Mouse (Mus musculus) stomach, embryonic 16.5 days (tissue): ENCODE measurements around the gene Gnas. TPM values are rescaled to one million over a fixed set of nuclear protein-coding genes. Genes with fewer than 3 reads are reported as not detected.
"Not testable (repeated sequence)": the region's sequence is repeated elsewhere in the genome, so short reads cannot be mapped to it uniquely, and the experiment has no call there.

ENCODE experiments used
- ATAC-seq: fragments of 200-750 bp; cut with Nextera tagmentation; 2 replicates; pipeline ENCODE4 v1.8.0; 2017; ENCODE audit warnings: moderate number of reproducible peaks, moderate TSS enrichment; ENCODE audit not compliant: insufficient read depth, low FRiP score
- H3K27ac ChIP-seq: fragments of 300-500 bp; sonication (generic); 2 replicates; pipeline ENCODE4 v1.5.1; 2014; ENCODE audit warnings: low read length
- H3K27me3 ChIP-seq: fragments of 300-500 bp; sonication (generic); 2 replicates; pipeline ENCODE4 v1.6.1; 2014; ENCODE audit warnings: low read length, control low read depth, mixed read lengths; ENCODE audit not compliant: control insufficient read depth, insufficient read depth
- H3K36me3 ChIP-seq: fragments of 300-500 bp; sonication (generic); 2 replicates; pipeline ENCODE4 v1.6.1; 2014; ENCODE audit warnings: low read length; ENCODE audit not compliant: control insufficient read depth, insufficient read depth
- H3K4me1 ChIP-seq: fragments of 300-500 bp; sonication (generic); 2 replicates; pipeline ENCODE4 v1.6.1; 2014; ENCODE audit warnings: low read length, control low read depth, mixed read lengths; ENCODE audit not compliant: control insufficient read depth, insufficient read depth
- H3K4me2 ChIP-seq: fragments of 300-500 bp; sonication (generic); 2 replicates; pipeline ENCODE4 v1.6.1; 2014; ENCODE audit warnings: low read depth, low read length, mixed read lengths
- H3K4me3 ChIP-seq: fragments of 300-500 bp; sonication (generic); replicated peaks from 2 replicates; pipeline ENCODE4 v1.5.1; 2014; ENCODE audit warnings: mild to moderate bottlenecking, low read length
- H3K9ac ChIP-seq: fragments of 300-500 bp; sonication (generic); 2 replicates; pipeline ENCODE4 v1.6.1; 2014; ENCODE audit warnings: low read length
- H3K9me3 ChIP-seq: fragments of 300-500 bp; sonication (generic); replicated peaks from 2 replicates; pipeline ENCODE4 v1.6.1; 2016; ENCODE audit warnings: low read length, control low read depth; ENCODE audit not compliant: control insufficient read depth
- WGBS: fragments of 180-500 bp; shearing (Covaris S2); extraction: QIAGEN DNeasy Blood & Tissue Kit; methylation state at CpG from one replicate; pipeline ENCODE4 v1.1.7; 2014; 5-methylcytosine and 5-hydroxymethylcytosine counted together
- polyA plus RNA-seq: library from polyadenylated mRNA; unstranded; fragments of >200 nt; fragmentation: Nextera tagmentation; extraction: Ambion mirVana; gene quantifications from 2 replicates; pipeline ENCODE4 v1.2.1, GENCODE M21; 2015

Gene Gnas
- polyA plus RNA-seq, 1 experiment from 2014 or later: 721 TPM

DNA sequence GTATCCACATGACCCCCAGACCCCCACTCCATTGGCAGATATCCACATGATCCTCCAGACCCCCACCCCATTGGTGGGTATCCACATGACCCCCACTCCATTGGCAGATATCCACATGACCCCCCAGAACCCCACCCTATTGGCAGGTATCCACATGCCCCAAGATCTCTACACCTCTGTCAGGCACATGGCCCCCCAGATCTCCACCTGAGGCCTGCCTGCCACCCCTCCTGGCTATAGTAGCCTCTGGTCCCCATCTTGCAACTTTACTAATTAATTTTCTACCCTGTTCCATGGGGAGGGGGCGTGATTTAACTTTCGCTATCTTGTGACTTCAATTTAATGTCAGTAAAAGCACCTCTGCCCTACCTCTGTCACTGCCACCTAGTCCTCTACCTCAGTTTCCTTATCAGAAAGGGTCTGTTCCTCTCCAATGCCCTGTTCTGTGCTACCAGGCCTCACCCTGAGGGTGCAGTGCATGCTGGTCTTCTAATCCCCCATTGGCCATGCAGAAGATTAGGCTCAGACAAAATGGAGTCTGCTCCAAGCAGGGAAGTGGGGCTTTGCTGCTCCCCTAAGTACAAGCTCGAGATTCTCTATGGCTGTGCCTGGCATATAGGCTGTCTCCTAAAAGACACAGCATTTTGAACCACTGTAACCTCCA lies 56.2 kb downstream of the Gnas start:
- Histone ChIP-seq H3K9me3 (no peaks in the 10 kb centered on the region), H3K36me3 (peaks cover 8% of the 10 kb centered on the region), H3K4me1 (peaks cover 66% of the 10 kb centered on the region), H3K27ac (no peak overlapping the region), H3K27me3 (no peaks in the 10 kb centered on the region), H3K9ac (no peak overlapping the region), H3K4me3 (no peak overlapping the region), H3K4me2 (no peak overlapping the region)
- WGBS: 85% methylated on average over 3 of the region's 3 CpGs
- ATAC-seq: no peak

DNA sequence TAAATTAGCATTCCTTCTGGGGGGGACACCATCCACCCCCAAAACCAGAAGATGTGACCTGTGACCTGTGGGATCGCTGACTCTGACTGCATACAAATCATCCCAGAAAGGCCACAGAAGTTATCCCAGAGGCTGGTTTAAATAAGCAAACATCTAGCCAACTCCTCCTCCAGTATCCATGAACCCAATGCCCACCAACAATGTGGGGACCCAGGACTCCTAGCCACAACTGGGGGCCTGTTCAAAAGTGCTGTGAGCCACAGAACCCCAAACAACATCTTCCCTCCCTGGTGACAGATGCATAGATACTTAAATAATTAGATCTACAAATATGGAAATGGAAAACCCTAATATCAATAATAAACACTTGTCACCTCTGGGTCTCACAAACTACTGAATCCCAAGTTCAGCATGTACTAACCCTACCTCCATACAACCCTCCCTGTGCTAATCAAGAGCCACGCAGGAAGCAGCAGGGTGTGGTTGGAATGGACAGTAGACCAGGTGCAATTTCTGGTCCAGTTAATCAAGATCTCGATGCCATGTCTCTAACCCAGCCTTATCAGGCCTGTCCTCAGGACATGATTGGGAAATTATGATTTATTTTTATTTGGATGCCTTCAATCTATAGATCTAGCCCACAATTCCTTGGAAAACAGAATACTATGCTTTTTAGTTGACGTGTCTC lies 56.9 kb downstream of the Gnas start:
- Histone ChIP-seq H3K36me3 (peaks cover 15% of the 10 kb centered on the region), H3K9ac (no peak overlapping the region), H3K4me1 (peaks cover 65% of the 10 kb centered on the region), H3K4me2 (no peak overlapping the region), H3K27me3 (no peaks in the 10 kb centered on the region), H3K4me3 (no peak overlapping the region), H3K9me3 (no peaks in the 10 kb centered on the region), H3K27ac (no peak overlapping the region)
- WGBS: 63% methylated on average over 4 of the region's 4 CpGs
- ATAC-seq: no peak

DNA sequence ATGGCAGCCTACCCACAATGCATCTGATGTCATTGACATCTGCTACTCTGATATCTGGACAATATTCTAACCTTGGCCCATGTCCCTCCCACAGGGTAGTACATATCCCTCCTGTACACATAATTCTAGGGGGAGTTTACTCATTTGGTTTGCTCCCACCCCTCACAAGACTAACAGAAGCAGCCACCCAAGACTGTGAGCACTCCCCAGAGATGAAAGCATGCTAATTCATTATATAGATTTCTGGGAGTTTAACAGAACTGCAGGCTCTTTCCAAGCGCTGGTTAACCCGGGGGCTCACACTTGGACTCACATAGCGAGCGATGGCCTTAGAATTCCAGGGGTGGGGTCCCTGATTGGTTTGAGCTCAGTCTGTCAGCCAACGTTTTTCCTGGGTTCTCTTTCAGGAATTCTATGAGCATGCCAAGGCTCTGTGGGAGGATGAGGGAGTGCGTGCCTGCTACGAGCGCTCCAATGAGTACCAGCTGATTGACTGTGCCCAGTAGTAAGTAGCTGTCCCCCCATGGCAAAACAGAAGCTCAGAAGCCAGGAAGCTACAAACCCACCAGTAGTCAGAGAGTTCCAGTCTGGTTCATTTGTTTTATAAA lies 58.8 kb downstream of the Gnas start:
- ATAC-seq: no peak
- Histone ChIP-seq H3K9me3 (no peaks in the 10 kb centered on the region), H3K9ac (no peak overlapping the region), H3K36me3 (peaks cover 24% of the 10 kb centered on the region), H3K4me2 (no peak overlapping the region), H3K4me3 (no peak overlapping the region), H3K4me1 (peaks cover 48% of the 10 kb centered on the region), H3K27me3 (no peaks in the 10 kb centered on the region), H3K27ac (peak overlapping the region; percentile 67)
- WGBS: 44% methylated on average over 8 of the region's 8 CpGs

DNA sequence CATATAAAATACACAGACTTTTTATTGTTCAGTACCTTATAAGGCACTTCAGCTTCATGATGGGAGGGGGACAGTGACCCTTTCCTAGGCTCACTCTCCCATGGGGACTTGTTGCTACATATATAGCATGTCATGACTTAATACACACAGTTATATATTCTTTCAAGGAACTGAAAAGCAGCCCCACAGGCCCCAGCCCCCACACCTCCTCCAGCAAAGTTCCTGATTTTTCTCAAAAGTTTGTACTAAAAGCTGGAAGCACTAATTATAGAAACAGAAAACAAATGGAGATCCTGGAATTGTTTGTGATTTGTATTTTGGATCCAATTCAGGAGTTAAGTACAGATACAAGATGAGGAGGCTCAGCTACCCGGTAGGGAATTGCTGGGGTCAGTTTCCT lies 59.4 kb downstream of the Gnas start:
- 16% methylated on average over 1 of the region's 1 CpGs for WGBS
- peaks cover 45% of the 10 kb centered on the region for H3K4me1 ChIP-seq
- no peak for ATAC-seq
- H3K4me3 ChIP-seq: no peak overlapping the region
- H3K27ac ChIP-seq: peak overlapping the region; percentile 67
- H3K4me2 ChIP-seq: peak overlapping the region; percentile 26; the same call in 1 of the 2 replicates
- no peaks in the 10 kb centered on the region for H3K27me3 ChIP-seq
- H3K36me3 ChIP-seq: peaks cover 24% of the 10 kb centered on the region
- no peaks in the 10 kb centered on the region for H3K9me3 ChIP-seq
- no peak overlapping the region for H3K9ac ChIP-seq

DNA sequence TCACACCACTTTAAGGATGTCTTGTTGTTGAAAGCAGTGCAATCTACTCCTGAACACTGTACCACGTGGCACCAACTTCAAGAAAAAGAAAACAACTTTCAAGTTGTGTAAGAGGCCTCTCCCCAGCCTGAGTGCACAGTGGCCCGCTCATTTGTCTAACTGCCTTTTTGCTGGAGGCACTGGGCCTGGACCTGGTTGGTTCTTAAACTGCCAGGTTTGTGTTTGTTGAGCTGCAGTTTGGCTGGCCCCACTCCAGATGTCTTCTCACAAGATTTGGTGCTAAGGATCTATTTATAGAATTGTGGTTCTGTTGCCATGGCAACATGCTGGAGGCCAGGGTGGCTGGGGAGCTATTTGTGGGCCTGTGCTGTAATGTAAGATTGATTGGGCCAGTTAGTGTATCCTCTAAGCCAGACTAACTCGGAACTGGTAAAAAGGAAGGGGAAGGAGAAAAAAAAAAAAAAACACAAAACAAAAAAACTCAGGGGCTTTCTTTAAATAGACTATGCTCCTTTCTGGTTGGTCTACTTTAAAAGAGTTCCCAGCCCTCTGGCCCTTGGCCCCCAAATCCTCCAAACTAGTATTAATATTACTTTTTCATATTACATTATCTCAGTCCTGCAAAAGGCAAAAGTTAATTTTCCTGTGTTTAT lies 60.0 kb downstream of the Gnas start:
- Histone ChIP-seq H3K27me3 (no peaks in the 10 kb centered on the region), H3K27ac (peak overlapping the region; percentile 67), H3K9ac (no peak overlapping the region), H3K4me3 (no peak overlapping the region), H3K4me1 (peaks cover 41% of the 10 kb centered on the region), H3K9me3 (no peaks in the 10 kb centered on the region), H3K36me3 (peaks cover 24% of the 10 kb centered on the region), H3K4me2 (peak overlapping the region; percentile 26; the same call in 1 of the 2 replicates)
- peak; percentile 78 for ATAC-seq
- 1% methylated on average over 3 of the region's 3 CpGs for WGBS

DNA sequence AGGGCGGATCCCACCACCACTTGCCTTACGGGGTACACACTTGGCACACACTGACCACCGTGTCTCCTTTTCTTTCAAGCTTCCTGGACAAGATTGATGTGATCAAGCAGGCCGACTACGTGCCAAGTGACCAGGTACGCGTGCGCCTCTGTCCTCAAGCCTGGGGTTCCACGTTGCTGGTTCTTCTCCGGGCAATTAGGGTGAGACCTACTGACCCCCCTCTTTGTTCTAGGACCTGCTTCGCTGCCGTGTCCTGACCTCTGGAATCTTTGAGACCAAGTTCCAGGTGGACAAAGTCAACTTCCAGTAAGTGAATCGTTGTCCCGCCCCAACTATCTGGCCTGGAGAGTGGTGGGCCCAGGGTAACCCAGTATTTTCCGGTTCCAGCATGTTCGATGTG lies 60.9 kb downstream of the Gnas start:
- H3K4me3 ChIP-seq: no peak overlapping the region
- peaks cover 24% of the 10 kb centered on the region for H3K36me3 ChIP-seq
- peaks cover 37% of the 10 kb centered on the region for H3K4me1 ChIP-seq
- H3K27me3 ChIP-seq: no peaks in the 10 kb centered on the region
- no peak for ATAC-seq
- 92% methylated on average over 16 of the region's 16 CpGs for WGBS
- H3K27ac ChIP-seq: peak overlapping the region; percentile 59; the same call in 1 of the 2 replicates
- no peaks in the 10 kb centered on the region for H3K9me3 ChIP-seq
- H3K9ac ChIP-seq: no peak overlapping the region
- no peak overlapping the region for H3K4me2 ChIP-seq

DNA sequence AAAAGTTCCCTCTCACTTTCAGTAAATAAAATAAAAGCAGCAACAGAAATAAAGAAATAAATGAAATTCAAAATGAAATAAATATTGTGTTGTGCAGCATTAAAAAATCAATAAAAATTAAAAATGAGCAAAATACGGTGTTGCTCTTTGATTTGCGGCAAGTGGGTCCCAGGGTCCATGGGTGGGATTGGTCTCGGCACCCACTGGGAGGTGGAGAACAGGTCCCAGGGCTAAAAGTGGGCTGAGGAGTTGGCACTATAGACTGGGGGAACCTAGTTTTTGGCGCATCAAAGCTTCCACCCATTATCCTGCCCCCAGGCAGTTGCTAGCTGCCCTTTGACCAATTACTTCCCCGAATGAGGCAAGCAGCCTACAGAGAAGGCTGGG lies 62.5 kb downstream of the Gnas start, which contains the start of gene Gm20721:
Gene Gm20721, minus strand, starts transcription at position 101 of the 387 bp plus-strand sequence.
- Histone ChIP-seq H3K27me3 (no peaks in the 10 kb centered on the region), H3K36me3 (peaks cover 24% of the 10 kb centered on the region), H3K27ac (no peak within 1 kb of the TSS), H3K9ac (no peak within 1 kb of the TSS), H3K9me3 (no peaks in the 10 kb centered on the region), H3K4me3 (no peak within 1 kb of the TSS), H3K4me1 (peaks cover 25% of the 10 kb centered on the region), H3K4me2 (no peak within 1 kb of the TSS)
- 94% methylated on average over 5 of the region's 5 CpGs for WGBS
- ATAC-seq: no peak

DNA sequence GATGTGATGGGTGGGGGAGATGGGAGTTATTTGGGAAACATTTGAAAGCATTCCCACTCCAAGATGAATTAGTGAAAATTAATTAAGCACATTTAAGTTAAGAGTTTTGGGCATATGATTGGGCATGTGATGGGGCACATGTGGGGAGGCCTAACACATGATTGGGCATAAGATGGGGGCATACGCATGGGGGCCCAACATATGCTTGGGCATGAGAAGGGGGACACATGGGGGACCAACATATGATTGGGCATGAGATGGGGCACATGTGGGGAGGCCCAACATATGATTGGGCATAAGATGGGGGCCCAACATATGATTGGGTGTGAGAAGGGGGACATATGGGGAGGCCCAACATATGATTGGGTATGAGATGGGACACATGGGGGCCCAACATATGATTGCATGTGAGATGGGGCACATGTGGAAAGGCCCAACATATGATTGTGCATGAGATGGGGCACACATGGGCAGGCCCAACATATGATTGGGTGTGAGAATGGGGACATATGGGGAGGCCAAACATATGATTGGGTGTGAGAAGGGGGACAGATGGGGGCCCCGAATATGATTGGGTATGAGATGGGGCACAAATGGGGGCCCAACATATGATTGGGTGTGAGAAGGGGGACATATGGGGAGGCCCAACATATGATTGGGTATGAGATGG lies 63.0 kb downstream of the Gnas start:
- H3K4me2 ChIP-seq, H3K27me3 ChIP-seq, H3K4me3 ChIP-seq, H3K9ac ChIP-seq, ATAC-seq, H3K27ac ChIP-seq, H3K9me3 ChIP-seq: not testable (repeated sequence)
- Histone ChIP-seq H3K36me3 (peaks cover 24% of the 10 kb centered on the region), H3K4me1 (peaks cover 20% of the 10 kb centered on the region)
- WGBS: 96% methylated on average over 2 of the region's 2 CpGs
